Mouse (Mus musculus): ENCODE measurements around the gene Cdipt.

GRCm38 (mm10) chr7:127016971-127017949 lies 41.5 kb downstream of the Cdipt start, which contains the start of gene Pagr1a:
- TF ChIP-seq CTCF (conservative IDR thresholded peaks at IDR 0.05; ENCODE audit: low read length) (peak; percentile 86), POU5F1 (IDR thresholded peaks at IDR 0.05; ENCODE audit: borderline replicate concordance, low read length) (no peak)
